Mouse (Mus musculus): ENCODE measurements at regions not wholly inside any gene's neighbourhood (a gene's known extent, or its start where the extent isn't known, plus 50 kb on each side); places are given as distances from the start of the nearest gene placed in this dataset.

DNA sequence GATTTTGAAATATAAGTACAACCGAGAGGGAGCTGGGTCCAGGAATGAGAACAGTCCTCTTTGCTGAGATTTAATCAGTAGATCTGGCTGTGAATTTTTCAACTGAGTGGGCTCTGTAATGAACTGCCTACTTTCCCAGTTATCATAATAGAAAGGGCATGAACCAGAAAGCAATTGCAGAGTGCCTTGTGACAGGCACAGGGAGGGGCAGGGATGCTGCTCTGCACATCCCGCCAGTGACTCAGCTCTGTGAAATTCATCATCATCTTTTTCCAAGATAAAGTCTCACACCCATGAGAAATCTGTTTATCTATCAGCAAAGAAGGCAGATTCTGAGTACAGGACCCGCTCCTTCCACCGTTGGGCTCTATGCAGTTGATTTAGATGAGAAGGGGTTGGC lies 194.5 kb upstream of the Pclo start:
- Histone ChIP-seq H3K4me1 (ENCODE audit: control insufficient read depth in 1 of 2, insufficient read depth in 2 of 2, low read length in 2 of 2) (no peaks in the 10 kb centered on the region), H3K9ac (ENCODE audit: control insufficient read depth, low read depth, low read length, poor library complexity, severe bottlenecking) (no peak overlapping the region), H3K9me3 (replicated peaks; ENCODE audit: insufficient read depth, low read length) (no peaks in the 10 kb centered on the region), H3K79me2 (ENCODE audit: control insufficient read depth, insufficient read depth, low read length, poor library complexity) (no peaks in the 10 kb centered on the region), H3K27me3 (ENCODE audit: control insufficient read depth in 1 of 2, insufficient read depth in 2 of 2, low read length in 2 of 2) (no peaks in the 10 kb centered on the region), H3K36me3 (ENCODE audit: control insufficient read depth in 1 of 2, insufficient read depth in 2 of 2, low read length in 2 of 2) (no peaks in the 10 kb centered on the region), H3K4me3 (ENCODE audit: control insufficient read depth in 1 of 2, insufficient read depth in 1 of 2, low read depth in 2 of 2, low read length in 2 of 2) (no peak overlapping the region), H3K27ac (ENCODE audit: control insufficient read depth, low read depth, low read length) (no peak overlapping the region)
- no peak for DNase-seq (ENCODE audit: low read depth, low spot score)
- TF ChIP-seq TAL1 (IDR thresholded peaks at IDR 0.05; ENCODE audit: low read length) = no peak
- no peak for TF ChIP-seq CTCF (IDR thresholded peaks at IDR 0.05 in 2 of 3, conservative IDR thresholded peaks at IDR 0.05 in 1 of 3; ENCODE audit: control insufficient read depth in 1 of 3, insufficient read depth in 1 of 3, low read depth in 2 of 3, low read length in 3 of 3, poor library complexity in 1 of 3, severe bottlenecking in 1 of 3)
- TF ChIP-seq BHLHE40 (IDR thresholded peaks at IDR 0.05; ENCODE audit: borderline replicate concordance, low read depth, low read length) = no peak
- no peak for TF ChIP-seq MEF2A (IDR thresholded peaks at IDR 0.05; ENCODE audit: extremely low read depth, insufficient replicate concordance, low read depth, low read length, poor library complexity, severe bottlenecking)
- TF ChIP-seq MAX (IDR thresholded peaks at IDR 0.05; ENCODE audit: low read length) = no peak
- no peak for TF ChIP-seq UBTF (IDR thresholded peaks at IDR 0.05; ENCODE audit: borderline replicate concordance, insufficient read depth, low read depth, low read length)
- no peak for TF ChIP-seq ETS1 (IDR thresholded peaks at IDR 0.05; ENCODE audit: low read depth, low read length)
- TF ChIP-seq SIN3A (IDR thresholded peaks at IDR 0.05; ENCODE audit: low read length) = no peak
- no peak for TF ChIP-seq MYB (IDR thresholded peaks at IDR 0.05; ENCODE audit: low read depth, low read length)
- no peak for TF ChIP-seq ELF1 (IDR thresholded peaks at IDR 0.05; ENCODE audit: low read depth, low read length)
- TF ChIP-seq E2F4 (IDR thresholded peaks at IDR 0.05; ENCODE audit: borderline replicate concordance, low read depth, low read length) = no peak
- no peak for TF ChIP-seq TCF12 (IDR thresholded peaks at IDR 0.05; ENCODE audit: low read depth, low read length)
- TF ChIP-seq CHD2 (IDR thresholded peaks at IDR 0.05; ENCODE audit: low read length) = no peak
- TF ChIP-seq MAFK (IDR thresholded peaks at IDR 0.05; ENCODE audit: borderline replicate concordance, low read depth, low read length) = no peak
- no peak for TF ChIP-seq ZKSCAN1 (IDR thresholded peaks at IDR 0.05; ENCODE audit: low read depth, low read length)
- TF ChIP-seq ZC3H11A (IDR thresholded peaks at IDR 0.05; ENCODE audit: low read depth, low read length) = no peak
- TF ChIP-seq ZNF384 (IDR thresholded peaks at IDR 0.05; ENCODE audit: low read depth, low read length) = no peak
- no peak for TF ChIP-seq MAZ (IDR thresholded peaks at IDR 0.05; ENCODE audit: low read depth, low read length)
- TF ChIP-seq POLR2A (IDR thresholded peaks at IDR 0.05; ENCODE audit: control insufficient read depth in 1 of 2, insufficient read depth in 1 of 2, low read depth in 1 of 2, low read length in 2 of 2, poor library complexity in 1 of 2) = no peak

DNA sequence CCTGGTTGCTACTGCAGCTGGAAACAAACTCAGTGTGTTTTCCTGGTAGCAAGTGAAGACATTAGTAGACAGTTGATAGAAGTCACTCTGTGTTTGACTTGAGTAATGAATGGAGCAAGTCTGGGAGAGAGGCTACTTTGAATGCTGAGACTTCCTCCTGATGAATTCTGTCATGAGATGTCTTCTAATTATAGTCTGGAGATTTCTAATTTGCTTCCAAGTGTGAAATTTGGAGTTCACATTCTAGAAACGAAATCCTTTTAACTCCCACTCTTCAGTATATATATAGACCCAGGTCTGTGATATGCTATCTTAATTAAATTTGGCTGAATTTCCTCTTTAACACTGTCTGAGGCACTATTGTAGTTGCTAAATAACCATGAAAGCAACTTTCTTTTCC lies 192.7 kb upstream of the Pclo start:
- Histone ChIP-seq H3K9ac (ENCODE audit: control insufficient read depth, low read depth, low read length, poor library complexity, severe bottlenecking) (no peak overlapping the region), H3K27me3 (ENCODE audit: control insufficient read depth in 1 of 2, insufficient read depth in 2 of 2, low read length in 2 of 2) (no peaks in the 10 kb centered on the region), H3K4me1 (ENCODE audit: control insufficient read depth in 1 of 2, insufficient read depth in 2 of 2, low read length in 2 of 2) (no peaks in the 10 kb centered on the region), H3K4me3 (ENCODE audit: control insufficient read depth in 1 of 2, insufficient read depth in 1 of 2, low read depth in 2 of 2, low read length in 2 of 2) (no peak overlapping the region), H3K27ac (ENCODE audit: control insufficient read depth, low read depth, low read length) (no peak overlapping the region), H3K9me3 (replicated peaks; ENCODE audit: insufficient read depth, low read length) (no peaks in the 10 kb centered on the region), H3K36me3 (ENCODE audit: control insufficient read depth in 1 of 2, insufficient read depth in 2 of 2, low read length in 2 of 2) (no peaks in the 10 kb centered on the region), H3K79me2 (ENCODE audit: control insufficient read depth, insufficient read depth, low read length, poor library complexity) (no peaks in the 10 kb centered on the region)
- DNase-seq (ENCODE audit: low read depth, low spot score) = no peak
- TF ChIP-seq NRF1 (IDR thresholded peaks at IDR 0.05; ENCODE audit: insufficient read depth, low read depth, low read length, poor library complexity, severe bottlenecking) = no peak
- TF ChIP-seq MAFK (IDR thresholded peaks at IDR 0.05; ENCODE audit: borderline replicate concordance, low read depth, low read length) = no peak
- no peak for TF ChIP-seq MAX (IDR thresholded peaks at IDR 0.05; ENCODE audit: low read length)
- TF ChIP-seq USF2 (IDR thresholded peaks at IDR 0.05; ENCODE audit: borderline replicate concordance in 1 of 2, insufficient read depth in 1 of 2, low read depth in 1 of 2, low read length in 2 of 2) = no peak
- no peak for TF ChIP-seq ELF1 (IDR thresholded peaks at IDR 0.05; ENCODE audit: low read depth, low read length)
- no peak for TF ChIP-seq UBTF (IDR thresholded peaks at IDR 0.05; ENCODE audit: borderline replicate concordance, insufficient read depth, low read depth, low read length)
- no peak for TF ChIP-seq HCFC1 (IDR thresholded peaks at IDR 0.05; ENCODE audit: low read depth, low read length)
- TF ChIP-seq GABPA (IDR thresholded peaks at IDR 0.05; ENCODE audit: low read depth, low read length) = no peak
- no peak for TF ChIP-seq KAT2A (conservative IDR thresholded peaks at IDR 0.05; ENCODE audit: low read depth, low read length)
- TF ChIP-seq CHD2 (IDR thresholded peaks at IDR 0.05; ENCODE audit: low read length) = no peak
- no peak for TF ChIP-seq POLR2AphosphoS5 (IDR thresholded peaks at IDR 0.05; ENCODE audit: borderline replicate concordance, low read depth, low read length)

All from MEL (cell line).